In the genomic region with DNA sequence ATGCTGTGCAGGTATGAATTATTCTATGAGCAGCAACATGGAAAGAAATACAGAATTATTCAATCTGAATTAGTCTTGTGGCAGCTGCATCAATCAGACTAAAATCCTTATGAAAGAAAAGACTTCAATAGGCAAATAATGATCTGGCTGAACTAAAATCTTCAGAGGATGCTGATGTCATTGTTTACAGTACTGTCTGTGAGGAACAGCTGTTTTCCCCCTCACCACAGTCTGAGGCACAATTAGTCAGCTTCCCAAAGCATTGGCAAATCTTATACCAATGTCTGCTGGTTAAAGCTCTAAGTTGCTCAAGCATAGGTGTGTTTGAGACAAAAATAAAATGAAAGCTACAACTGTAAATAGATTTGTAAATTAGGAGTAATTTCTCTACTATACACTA, we compare ENCODE assay signal across 31 mouse cellular contexts. TPM values are rescaled to one million over a fixed set of nuclear protein-coding genes. Genes with fewer than 3 reads are reported as not detected.
"Had no signal": no experiment of that assay in that cellular context is flagged by ENCODE, and none has a peak within 500 bp of the region (broad histone marks: within the 10 kb centered on the region; RNA-seq: fewer than 3 reads in every experiment).

No protein-coding gene starts in this region.

- H3K27ac ChIP-seq: left cerebral cortex, adult 2 months; liver, embryonic 14.5 days; lung, embryonic 15.5 days; midbrain, embryonic 15.5 days; neural tube, embryonic 12.5 days; neural tube, embryonic 15.5 days had no signal

- H3K4me1 ChIP-seq: lung, embryonic 15.5 days; neural tube, embryonic 12.5 days had no signal

- H3K9ac ChIP-seq: liver, embryonic 14.5 days; liver, postnatal 0 days; lung, embryonic 15.5 days; midbrain, embryonic 15.5 days; neural tube, embryonic 12.5 days; neural tube, embryonic 15.5 days had no signal

- ATAC-seq: liver, postnatal 0 days; midbrain, embryonic 15.5 days had no signal

- DNase-seq: kidney, adult 18-20 months; kidney, adult 9 months; kidney, postnatal 14 days; kidney, postnatal 4 days; layer of hippocampus, postnatal 36 days; liver, postnatal 0 days; lung, postnatal 10 days; lung, postnatal 4 days; thymus, adult 18-20 months; thymus, postnatal 36 days had no signal

- H3K4me2 ChIP-seq: lung, embryonic 15.5 days; midbrain, embryonic 11.5 days; midbrain, embryonic 15.5 days; neural tube, embryonic 12.5 days; neural tube, embryonic 15.5 days had no signal

- H3K27me3 ChIP-seq: lung, embryonic 15.5 days; midbrain, embryonic 15.5 days; neural tube, embryonic 12.5 days; neural tube, embryonic 15.5 days had no signal

- H3K9me3 ChIP-seq: lung, embryonic 15.5 days; midbrain, embryonic 15.5 days; neural tube, embryonic 12.5 days; neural tube, embryonic 15.5 days had no signal

- H3K36me3 ChIP-seq: lung, embryonic 15.5 days; midbrain, embryonic 15.5 days; neural tube, embryonic 12.5 days; neural tube, embryonic 15.5 days had no signal

- H3K4me3 ChIP-seq: left cerebral cortex, adult 2 months; lung, embryonic 15.5 days; midbrain, embryonic 15.5 days; neural tube, embryonic 12.5 days; neural tube, embryonic 15.5 days had no signal

RNA-seq across cellular contexts. Expression of a gene that starts 2.1 kb away (rescaled TPM):
- total RNA-seq: liver, adult 2 months; megakaryocyte progenitor cell, adult 5-6 weeks; megakaryocyte-erythroid progenitor cell, adult 5-6 weeks had no signal
- polyA plus RNA-seq: kidney, embryonic 16.5 days; limb, embryonic 11.5 days; limb, embryonic 14.5 days; liver, adult 2 months; liver, embryonic 14.5 days; liver, postnatal 0 days; lung, embryonic 15.5 days; small intestine, adult 2 months; spleen, adult 2 months; stomach, embryonic 16.5 days had no signal

RNA-seq across cellular contexts. Expression of a gene that starts 25.3 kb away (rescaled TPM):
- total RNA-seq: layer of hippocampus, adult 18-20 months; layer of hippocampus, postnatal 10 days; layer of hippocampus, postnatal 36 days; left cerebral cortex, adult 2 months; left cerebral cortex, postnatal 10 days; left cerebral cortex, postnatal 36 days; liver, adult 2 months; megakaryocyte progenitor cell, adult 5-6 weeks; megakaryocyte-erythroid progenitor cell, adult 5-6 weeks had no signal
- polyA plus RNA-seq: kidney, embryonic 16.5 days; limb, embryonic 11.5 days; limb, embryonic 14.5 days; liver, adult 2 months; liver, embryonic 14.5 days; liver, postnatal 0 days; lung, embryonic 15.5 days; midbrain, embryonic 11.5 days; midbrain, embryonic 15.5 days; neural tube, embryonic 12.5 days; neural tube, embryonic 15.5 days; small intestine, adult 2 months; spleen, adult 2 months; stomach, embryonic 16.5 days; testis, adult 2 months had no signal
